Mouse (Mus musculus) bone marrow, adult 2 months (tissue): Measurements from ENCODE around the gene Akr1b8. TPM values are rescaled to one million over a fixed set of nuclear protein-coding genes. Genes with fewer than 3 reads are reported as not detected.
"Not testable (repeated sequence)": the region's sequence is repeated elsewhere in the genome, so short reads cannot be mapped to it uniquely, and the experiment has no call there.

Experiments used
- H3K27ac ChIP-seq: fragments of 200-500 bp; 2 replicates; pipeline ENCODE4 v1.5.1; 2012; ENCODE audit warnings: low read depth, mild to moderate bottlenecking, control low read depth, inconsistent platforms, low read length; ENCODE audit not compliant: control insufficient read depth, poor library complexity, insufficient read depth
- H3K4me1 ChIP-seq: fragments of 200-500 bp; 2 replicates; pipeline ENCODE4 v1.6.1; 2011; ENCODE audit warnings: low read length; ENCODE audit not compliant: control insufficient read depth, insufficient read depth
- H3K4me3 ChIP-seq: fragments of 200-500 bp; replicated peaks from 2 replicates; pipeline ENCODE3; 2011; ENCODE audit warnings: mild to moderate bottlenecking, low read depth, low read length, control low read depth; ENCODE audit not compliant: control insufficient read depth
- CTCF ChIP-seq: fragments of 200-500 bp; IDR thresholded peaks from 2 replicates; pipeline ENCODE4 v1.5.1; 2011; ENCODE audit warnings: low read length, control low read depth; ENCODE audit not compliant: control insufficient read depth, insufficient read depth
- POLR2A ChIP-seq: fragments of 200-500 bp; IDR thresholded peaks from 2 replicates; pipeline ENCODE4 v1.6.1; 2011; ENCODE audit warnings: low read depth, mild to moderate bottlenecking, control low read depth, low read length, borderline replicate concordance; ENCODE audit not compliant: control insufficient read depth
- WGBS: fragments of 180-500 bp; shearing (Covaris S2); methylation state at CpG from one replicate; pipeline ENCODE4 v1.1.7; 2018; 5-methylcytosine and 5-hydroxymethylcytosine counted together
- polyA plus RNA-seq: library from polyadenylated mRNA; stranded (reverse); fragments of >200 nt; gene quantifications from 2 replicates; pipeline ENCODE4 v1.2.4, GENCODE M21; 2011; ENCODE audit warnings: low replicate concordance; ENCODE audit not compliant: missing spikeins, insufficient read depth, insufficient read length

Akr1b8 gene
- polyA plus RNA-seq, 1 experiment = 3.1 TPM

DNA sequence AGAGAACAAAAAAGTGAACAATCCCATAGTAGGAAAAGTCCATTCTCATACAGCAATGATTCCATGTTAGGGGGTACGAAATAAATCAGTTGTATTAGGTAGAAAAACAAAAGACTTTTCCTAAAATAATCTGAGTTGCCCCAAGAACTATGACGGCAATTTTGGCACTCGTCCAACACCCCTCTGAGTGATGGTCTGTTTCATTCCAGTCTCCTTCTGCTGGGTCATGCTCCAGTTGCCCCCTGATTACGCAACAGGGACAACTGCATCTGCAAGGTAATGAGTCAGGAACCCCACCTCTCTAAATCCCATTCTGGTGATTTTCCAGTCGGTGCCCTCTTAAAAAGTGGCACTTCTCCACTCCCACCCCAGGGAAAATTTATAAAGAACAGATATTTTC lies 35.7 kb upstream of the Akr1b8 start:
- no peaks in the 10 kb centered on the region; the same call in 1 of the 2 replicates for H3K4me1 ChIP-seq
- H3K4me3 ChIP-seq = no peak overlapping the region
- WGBS = 25% methylated on average over 5 of the region's 5 CpGs
- no peak overlapping the region for H3K27ac ChIP-seq
- TF ChIP-seq POLR2A (no peak), CTCF (no peak)

DNA sequence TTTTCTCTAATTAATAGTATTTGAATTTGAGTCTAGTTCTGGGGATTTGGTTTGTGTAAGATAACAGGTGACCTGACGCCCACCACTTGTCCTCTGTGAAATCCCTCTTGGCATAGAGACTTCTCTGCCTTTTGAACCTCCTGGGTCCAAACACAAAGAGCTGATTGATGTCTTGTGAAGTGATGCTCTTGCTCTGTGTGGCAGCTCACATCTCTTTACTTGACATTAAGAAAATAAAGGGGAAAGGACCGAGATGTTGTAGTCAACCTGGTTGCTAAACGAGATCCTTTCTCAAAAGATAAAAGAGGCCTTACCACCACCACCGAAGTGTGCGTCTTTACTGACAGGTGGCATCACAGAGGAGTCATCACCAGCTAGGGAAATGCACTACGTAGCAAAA lies 35.3 kb upstream of the Akr1b8 start:
- Histone ChIP-seq H3K4me3 (no peak overlapping the region), H3K27ac (no peak overlapping the region), H3K4me1 (no peaks in the 10 kb centered on the region; the same call in 1 of the 2 replicates)
- WGBS = 69% methylated on average over 6 of the region's 6 CpGs
- TF ChIP-seq POLR2A (no peak), CTCF (no peak)

DNA sequence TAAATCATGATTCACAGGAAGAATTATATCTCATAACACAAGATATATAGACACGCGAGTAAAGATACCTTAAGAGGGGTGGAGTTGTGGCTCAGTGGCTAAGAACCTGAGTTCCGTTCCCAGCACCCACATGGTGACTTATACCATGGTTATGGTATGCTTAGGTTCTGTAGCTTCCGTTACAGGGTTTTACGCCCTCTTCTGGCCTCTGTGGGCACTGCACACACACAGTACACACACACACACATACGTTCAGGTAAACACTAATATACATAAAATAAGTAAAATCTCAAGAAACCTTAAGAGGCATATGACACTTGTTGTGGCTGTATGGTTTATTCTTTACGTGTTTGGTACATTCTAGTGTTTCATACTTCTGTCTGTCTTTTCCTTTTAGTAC lies 31.8 kb upstream of the Akr1b8 start:
- no peaks in the 10 kb centered on the region; the same call in 1 of the 2 replicates for H3K4me1 ChIP-seq
- no peak for TF ChIP-seq POLR2A
- TF ChIP-seq CTCF = no peak
- WGBS = 84% methylated on average over 7 of the region's 7 CpGs
- H3K4me3 ChIP-seq = no peak overlapping the region
- no peak overlapping the region for H3K27ac ChIP-seq

GRCm38 (mm10) chr6:34331379-34331778 lies 22.5 kb upstream of the Akr1b8 start:
- Histone ChIP-seq H3K4me1 (no peaks in the 10 kb centered on the region), H3K4me3 (no peak overlapping the region), H3K27ac (no peak overlapping the region)
- TF ChIP-seq CTCF = no peak
- no peak for TF ChIP-seq POLR2A
- 59% methylated on average over 5 of the region's 5 CpGs for WGBS

DNA sequence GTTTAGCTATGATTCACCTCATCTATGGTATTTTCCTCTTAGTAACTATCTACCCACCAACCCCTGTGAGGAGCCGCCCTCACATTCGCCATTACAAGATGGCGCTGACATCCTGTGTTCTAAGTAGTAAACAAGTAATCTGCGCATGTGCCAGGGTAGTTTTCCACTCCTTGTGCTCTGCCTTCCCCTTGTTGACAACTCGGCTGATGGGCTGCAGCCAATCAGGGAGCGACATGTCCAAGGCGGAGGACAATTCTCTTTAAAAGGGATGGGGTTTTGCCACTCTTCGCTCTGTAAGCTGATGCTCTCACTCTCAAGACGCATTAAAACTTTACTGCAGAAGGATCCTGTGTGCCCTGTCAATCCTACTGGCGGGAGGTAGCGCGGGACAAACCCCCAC lies 22.1 kb upstream of the Akr1b8 start:
- not testable (repeated sequence) for H3K4me1 ChIP-seq, H3K4me3 ChIP-seq
- WGBS = 87% methylated on average over 12 of the region's 12 CpGs

DNA sequence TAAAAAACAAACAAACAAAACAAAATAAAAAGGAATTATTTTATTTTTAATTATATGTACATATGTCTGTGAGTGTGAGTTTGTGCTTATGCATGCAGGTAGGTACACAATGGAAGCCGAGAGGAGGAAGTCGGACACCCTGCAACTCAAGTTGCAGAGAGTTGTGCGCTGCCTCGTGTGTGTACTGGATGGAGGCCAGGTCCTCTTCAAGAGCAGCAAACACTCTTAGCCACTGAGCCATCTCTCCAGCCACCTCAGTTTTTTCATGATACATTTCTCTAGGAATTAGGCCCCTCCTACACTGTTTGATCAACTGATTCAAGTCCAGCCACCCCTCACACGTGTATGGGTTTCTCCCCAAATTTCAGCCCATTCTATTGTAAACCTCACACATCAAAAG lies 19.2 kb upstream of the Akr1b8 start:
- 36% methylated on average over 5 of the region's 5 CpGs for WGBS
- Histone ChIP-seq H3K4me1 (no peaks in the 10 kb centered on the region), H3K4me3 (no peak overlapping the region), H3K27ac (no peak overlapping the region)
- no peak for TF ChIP-seq POLR2A
- no peak for TF ChIP-seq CTCF

More for the DNA sequence above, 22.1 kb upstream of the Akr1b8 start:
- not testable (repeated sequence) for H3K27ac ChIP-seq

GRCm38 (mm10) chr6:34337799-34338198 lies 16.1 kb upstream of the Akr1b8 start:
- 71% methylated on average over 2 of the region's 2 CpGs for WGBS
- TF ChIP-seq CTCF (no peak), POLR2A (no peak)
- no peaks in the 10 kb centered on the region for H3K4me1 ChIP-seq

DNA sequence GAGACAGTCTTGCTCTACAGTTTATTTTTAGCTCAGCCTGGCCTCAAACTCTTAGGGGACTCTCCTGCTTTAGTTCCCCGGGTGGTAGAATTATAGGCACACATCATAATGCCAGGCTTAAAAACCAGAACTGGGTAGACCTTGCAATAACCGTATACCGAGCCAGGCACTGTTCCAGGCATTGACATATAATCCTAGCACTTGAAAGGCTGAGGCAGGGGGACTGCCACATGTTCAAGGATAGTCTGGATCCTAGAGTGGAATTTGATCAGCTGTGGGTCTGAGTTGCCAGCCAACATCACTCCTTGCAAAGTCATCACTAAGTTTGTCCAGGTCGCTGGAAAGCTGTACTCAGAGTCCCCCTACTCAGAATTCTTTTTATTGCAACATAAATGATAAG lies 11.9 kb upstream of the Akr1b8 start:
- no peak overlapping the region for H3K27ac ChIP-seq
- WGBS = 85% methylated on average over 4 of the region's 4 CpGs
- TF ChIP-seq POLR2A (no peak), CTCF (no peak)

More at GRCm38 (mm10) chr6:34337799-34338198, 16.1 kb upstream of the Akr1b8 start:
- Histone ChIP-seq H3K27ac (no peak overlapping the region), H3K4me3 (no peak overlapping the region)

GRCm38 (mm10) chr6:34342476-34342875 lies 11.4 kb upstream of the Akr1b8 start:
- H3K4me3 ChIP-seq = no peak overlapping the region
- WGBS = 84% methylated on average over 2 of the region's 2 CpGs
- no peaks in the 10 kb centered on the region for H3K4me1 ChIP-seq
- TF ChIP-seq POLR2A = no peak
- no peak for TF ChIP-seq CTCF
- H3K27ac ChIP-seq = no peak overlapping the region

More for the DNA sequence above, 11.9 kb upstream of the Akr1b8 start:
- no peak overlapping the region for H3K4me3 ChIP-seq
- no peaks in the 10 kb centered on the region for H3K4me1 ChIP-seq
